ENCODE assay signal across 25 mouse cellular contexts in genomic region chr19:12830823-12831430, GRCm38 (mm10). TPM values are rescaled to one million over a fixed set of nuclear protein-coding genes. Genes with fewer than 3 reads are reported as not detected.
"Had no signal": no experiment of that assay in that cellular context is flagged by ENCODE, and none has a peak within 500 bp of the region (broad histone marks: within the 10 kb centered on the region; RNA-seq: fewer than 3 reads in every experiment).

No protein-coding gene starts in this region.

- H3K27me3 ChIP-seq: liver, embryonic 13.5 days; midbrain, embryonic 12.5 days; neural tube, embryonic 12.5 days had no signal

- H3K9me3 ChIP-seq: liver, embryonic 13.5 days; midbrain, embryonic 12.5 days; neural tube, embryonic 12.5 days had no signal

- H3K9ac ChIP-seq: liver, embryonic 13.5 days; midbrain, embryonic 12.5 days; neural tube, embryonic 12.5 days had no signal

- ATAC-seq: midbrain, embryonic 16.5 days had no signal

- H3K4me2 ChIP-seq: liver, embryonic 13.5 days; midbrain, embryonic 12.5 days; neural tube, embryonic 12.5 days had no signal

- H3K4me3 ChIP-seq: left cerebral cortex, adult 2 months; liver, embryonic 13.5 days; midbrain, embryonic 12.5 days; neural tube, embryonic 12.5 days had no signal

- H3K36me3 ChIP-seq: liver, embryonic 13.5 days; midbrain, embryonic 12.5 days; neural tube, embryonic 12.5 days had no signal

- H3K4me1 ChIP-seq: midbrain, embryonic 12.5 days; neural tube, embryonic 12.5 days had no signal

- DNase-seq: kidney, adult 18-20 months; kidney, adult 9 months; kidney, postnatal 25 days; layer of hippocampus, postnatal 36 days; liver, embryonic 13.5 days; lung, adult 2 months; lung, postnatal 14 days; lung, postnatal 4 days; retina, postnatal 1 day; thymus, adult 18-20 months; thymus, postnatal 36 days had no signal

- H3K27ac ChIP-seq: left cerebral cortex, adult 2 months; liver, embryonic 13.5 days; midbrain, embryonic 12.5 days; neural tube, embryonic 12.5 days had no signal

RNA-seq across cellular contexts. Expression of gene Gm5244, which starts 15.6 kb away (rescaled TPM):
- polyA plus RNA-seq: kidney, embryonic 16.5 days; limb, embryonic 11.5 days; limb, embryonic 14.5 days; liver, adult 2 months; liver, embryonic 13.5 days; liver, embryonic 16.5 days; lung, adult 2 months; lung, embryonic 16.5 days; midbrain, embryonic 12.5 days; midbrain, embryonic 16.5 days; neural tube, embryonic 12.5 days; small intestine, adult 2 months; spleen, adult 2 months; stomach, embryonic 16.5 days; urinary bladder, adult 2 months had no signal

RNA-seq across cellular contexts. Expression of gene Olfr1444, which starts 26.2 kb away (rescaled TPM):
- polyA plus RNA-seq: kidney, embryonic 16.5 days; limb, embryonic 11.5 days; limb, embryonic 14.5 days; liver, adult 2 months; liver, embryonic 13.5 days; liver, embryonic 16.5 days; lung, adult 2 months; lung, embryonic 16.5 days; midbrain, embryonic 12.5 days; midbrain, embryonic 16.5 days; neural tube, embryonic 12.5 days; small intestine, adult 2 months; stomach, embryonic 16.5 days; urinary bladder, adult 2 months had no signal

RNA-seq across cellular contexts. Expression of gene Olfr1445, which starts 52.7 kb away (rescaled TPM):
- polyA plus RNA-seq: kidney, embryonic 16.5 days; limb, embryonic 11.5 days; limb, embryonic 14.5 days; liver, adult 2 months; liver, embryonic 13.5 days; liver, embryonic 16.5 days; lung, adult 2 months; lung, embryonic 16.5 days; midbrain, embryonic 12.5 days; midbrain, embryonic 16.5 days; neural tube, embryonic 12.5 days; small intestine, adult 2 months; spleen, adult 2 months; stomach, embryonic 16.5 days; urinary bladder, adult 2 months had no signal
